Mouse (Mus musculus): ENCODE measurements around the gene Prg2. TPM values are rescaled to one million over a fixed set of nuclear protein-coding genes. Genes with fewer than 3 reads are reported as not detected.

The Prg2 gene
- polyA plus RNA-seq, 1 experiment from 2014 or later, result not detected

Other genes with a start within 250 kb of the Prg2 start
- 18.7 and 19.6 TPM in 2 replicates for gene Ypel4, start 246.4 kb upstream of the Prg2 start, polyA plus RNA-seq (2016; fragmentation: Nextera tagmentation; extraction: Ambion mirVana)
- gene Gm19426, start 236.8 kb upstream of the Prg2 start, polyA plus RNA-seq (2016; fragmentation: Nextera tagmentation; extraction: Ambion mirVana), result 9.4 and 10.2 TPM in 2 replicates
- gene Serping1, start 205.0 kb upstream of the Prg2 start, polyA plus RNA-seq (2016; fragmentation: Nextera tagmentation; extraction: Ambion mirVana), result 27.6 and 30.3 TPM in 2 replicates
- 30.0 and 30.5 TPM in 2 replicates for gene Ube2l6, start 181.6 kb upstream of the Prg2 start, polyA plus RNA-seq (2016; fragmentation: Nextera tagmentation; extraction: Ambion mirVana)
- not detected in 2 replicates for gene Smtnl1, start 157.8 kb upstream of the Prg2 start, polyA plus RNA-seq (2016; fragmentation: Nextera tagmentation; extraction: Ambion mirVana)
- 36.7 and 42.3 TPM in 2 replicates for gene Timm10, start 153.5 kb upstream of the Prg2 start, polyA plus RNA-seq (2016; fragmentation: Nextera tagmentation; extraction: Ambion mirVana)
- 11.4 and 14.4 TPM in 2 replicates for gene Slc43a1, start 141.6 kb upstream of the Prg2 start, polyA plus RNA-seq (2016; fragmentation: Nextera tagmentation; extraction: Ambion mirVana)
- 5.2 and 7.9 TPM in 2 replicates for gene Rtn4rl2, start 93.8 kb upstream of the Prg2 start, polyA plus RNA-seq (2016; fragmentation: Nextera tagmentation; extraction: Ambion mirVana)
- 10.1 and 11.3 TPM in 2 replicates for gene Slc43a3, start 43.9 kb upstream of the Prg2 start, polyA plus RNA-seq (2016; fragmentation: Nextera tagmentation; extraction: Ambion mirVana)
- not detected in 2 replicates for gene Prg3, start 7.8 kb downstream of the Prg2 start, polyA plus RNA-seq (2016; fragmentation: Nextera tagmentation; extraction: Ambion mirVana)
- 309 and 322 TPM in 2 replicates for gene Ssrp1, start 56.8 kb downstream of the Prg2 start, polyA plus RNA-seq (2016; fragmentation: Nextera tagmentation; extraction: Ambion mirVana)
- 1.4 and 1.6 TPM in 2 replicates for gene P2rx3, start 57.0 kb downstream of the Prg2 start, polyA plus RNA-seq (2016; fragmentation: Nextera tagmentation; extraction: Ambion mirVana)
- 38.3 and 39.7 TPM in 2 replicates for gene Tnks1bp1, start 67.6 kb downstream of the Prg2 start, polyA plus RNA-seq (2016; fragmentation: Nextera tagmentation; extraction: Ambion mirVana)
- 27.7 and 28.1 TPM in 2 replicates for gene Aplnr, start 155.8 kb downstream of the Prg2 start, polyA plus RNA-seq (2016; fragmentation: Nextera tagmentation; extraction: Ambion mirVana)
- 2.8 and 3.1 TPM in 2 replicates for gene Lrrc55, start 216.7 kb downstream of the Prg2 start, polyA plus RNA-seq (2016; fragmentation: Nextera tagmentation; extraction: Ambion mirVana)

Measured in forebrain, embryonic 12.5 days (tissue).